Mouse (Mus musculus): ENCODE data around the gene Gopc. TPM values are rescaled to one million over a fixed set of nuclear protein-coding genes. Genes with fewer than 3 reads are reported as not detected.

Gene Gopc
- 7.4 and 8.1 TPM in 2 replicates for total RNA-seq (2014; rRNA removed; ENCODE audit: low replicate concordance)
- 9.2 and 10.1 TPM in 2 replicates for polyA plus RNA-seq (2015; fragmentation: Nextera tagmentation; extraction: Ambion mirVana)

DNA sequence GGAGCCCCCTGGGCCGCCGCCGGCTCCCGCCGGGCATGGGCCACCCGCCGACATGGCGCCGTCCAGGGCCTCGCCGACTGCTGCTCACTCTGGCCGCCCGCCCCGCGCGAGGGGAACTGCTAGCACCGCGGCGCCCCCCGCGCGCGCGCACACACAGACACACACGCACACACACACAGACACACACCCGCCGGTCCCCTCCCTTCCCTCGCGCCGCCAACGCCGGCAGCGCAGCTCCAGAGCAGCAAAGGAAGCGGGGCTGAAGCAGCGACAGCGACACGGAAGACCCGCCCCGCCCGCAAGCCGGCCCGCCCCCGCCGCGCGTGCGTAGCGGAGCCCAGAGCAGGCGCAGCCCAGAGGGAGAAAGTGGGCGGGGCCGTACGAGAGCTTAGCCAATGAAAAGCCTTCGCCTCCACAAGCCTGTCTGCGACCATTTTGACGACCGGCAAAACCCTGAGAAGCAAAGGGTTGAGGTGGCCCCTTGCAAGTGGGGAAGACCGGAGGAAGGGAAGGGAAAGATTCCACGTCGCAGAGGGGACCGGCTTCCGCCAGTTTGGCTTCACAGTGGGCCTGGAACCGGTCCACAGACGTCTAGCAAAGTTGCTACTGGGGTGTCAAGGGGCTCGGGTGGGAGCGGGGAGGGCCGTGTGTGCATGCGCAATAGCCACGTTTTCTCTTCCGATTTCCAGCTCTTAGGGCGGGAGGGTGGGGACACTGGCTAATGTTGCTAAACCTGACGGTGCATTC lies at the start of gene Gopc:
TSS of gene Gopc (minus strand) at position 280 of the 747 bp plus-strand sequence.
- ATAC-seq (ENCODE audit: insufficient read depth, low read depth) (peak; percentile 99), DNase-seq (ENCODE audit: low spot score) (peak; percentile 97)
- WGBS = under 1% methylated on average over 62 of the region's 71 CpGs
- H3K4me3 ChIP-seq (ENCODE audit: low read depth, low read length) = peak within 1 kb of the TSS; percentile 84
- H3K27me3 ChIP-seq (ENCODE audit: control insufficient read depth, insufficient read depth, low read length) = no peaks in the 10 kb centered on the region
- H3K4me2 ChIP-seq (ENCODE audit: low read depth, low read length) = peak within 1 kb of the TSS; percentile 94
- H3K4me1 ChIP-seq (ENCODE audit: control insufficient read depth, insufficient read depth) = peaks cover 15% of the 10 kb centered on the region
- no peak for TF ChIP-seq CTCF (IDR thresholded peaks at IDR 0.05; ENCODE audit: low read depth)
- H3K36me3 ChIP-seq (replicated peaks; ENCODE audit: control insufficient read depth, insufficient read depth, low read length) = no peaks in the 10 kb centered on the region
- H3K27ac ChIP-seq (ENCODE audit: low read depth) = peak within 1 kb of the TSS; percentile 96
- H3K9me3 ChIP-seq (replicated peaks; ENCODE audit: control insufficient read depth, low read length) = no peaks in the 10 kb centered on the region
- peak within 1 kb of the TSS; percentile 82 for H3K9ac ChIP-seq (replicated peaks; ENCODE audit: low read depth, low read length)

GRCm38 (mm10) chr10:52430953-52431352 lies 49.0 kb upstream of the Gopc start:
- H3K4me2 ChIP-seq (ENCODE audit: low read depth, low read length) = no peak overlapping the region
- no peak for ATAC-seq (ENCODE audit: insufficient read depth, low read depth)
- WGBS = 88% methylated on average over 1 of the region's 1 CpGs
- H3K36me3 ChIP-seq (replicated peaks; ENCODE audit: control insufficient read depth, insufficient read depth, low read length) = peaks cover 52% of the 10 kb centered on the region
- no peak overlapping the region for H3K27ac ChIP-seq (ENCODE audit: low read depth)
- H3K9me3 ChIP-seq (replicated peaks; ENCODE audit: control insufficient read depth, low read length) = no peaks in the 10 kb centered on the region
- H3K4me1 ChIP-seq (ENCODE audit: control insufficient read depth, insufficient read depth) = peaks cover 11% of the 10 kb centered on the region
- DNase-seq (ENCODE audit: low spot score) = no peak
- no peaks in the 10 kb centered on the region for H3K27me3 ChIP-seq (ENCODE audit: control insufficient read depth, insufficient read depth, low read length)
- H3K4me3 ChIP-seq (ENCODE audit: low read depth, low read length) = no peak overlapping the region
- TF ChIP-seq EP300 (IDR thresholded peaks at IDR 0.05; ENCODE audit: low read depth) (no peak), CTCF (IDR thresholded peaks at IDR 0.05; ENCODE audit: low read depth) (no peak)
- H3K9ac ChIP-seq (replicated peaks; ENCODE audit: low read depth, low read length) = no peak overlapping the region

DNA sequence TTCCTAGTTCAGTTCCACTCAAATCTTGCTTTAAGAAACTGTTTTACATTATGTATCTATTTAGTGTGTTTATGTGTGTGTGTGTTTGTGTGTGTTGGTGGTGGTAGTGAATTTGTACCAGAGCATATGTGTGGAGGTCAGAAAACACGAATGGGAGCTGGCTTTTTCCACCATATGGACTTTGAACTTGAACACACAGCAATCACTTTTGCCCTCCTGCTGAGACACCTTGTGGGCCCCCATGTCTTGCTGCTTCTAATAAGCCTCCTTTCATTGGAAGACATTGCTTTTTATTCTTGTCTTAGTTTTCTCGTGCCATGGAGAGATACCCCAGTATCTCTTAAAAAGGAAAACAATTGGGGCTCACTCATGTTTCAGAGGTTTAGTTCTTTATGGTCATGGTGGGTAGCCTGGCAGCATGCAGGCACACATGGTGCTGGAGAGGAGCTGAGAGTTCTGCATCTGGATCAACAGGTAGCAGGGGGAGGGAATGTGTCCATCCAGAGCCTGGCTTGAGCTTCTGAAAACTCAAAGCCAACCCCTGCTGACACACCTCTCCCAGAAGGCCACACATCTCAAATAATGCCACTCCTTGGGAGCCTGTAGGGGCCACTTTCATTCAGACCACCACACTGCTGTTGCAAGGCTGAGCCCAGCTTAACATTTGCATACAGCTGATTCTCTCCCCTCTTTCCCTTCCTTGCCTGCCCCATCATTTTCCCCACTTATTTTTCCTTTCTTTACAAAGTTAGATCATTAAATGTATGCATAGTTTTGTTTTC lies 45.9 kb upstream of the Gopc start:
- H3K4me2 ChIP-seq (ENCODE audit: low read depth, low read length) = no peak overlapping the region
- H3K9me3 ChIP-seq (replicated peaks; ENCODE audit: control insufficient read depth, low read length) = no peaks in the 10 kb centered on the region
- no peak overlapping the region for H3K4me3 ChIP-seq (ENCODE audit: low read depth, low read length)
- peaks cover 25% of the 10 kb centered on the region for H3K36me3 ChIP-seq (replicated peaks; ENCODE audit: control insufficient read depth, insufficient read depth, low read length)
- TF ChIP-seq CTCF (IDR thresholded peaks at IDR 0.05; ENCODE audit: low read depth) (no peak), EP300 (IDR thresholded peaks at IDR 0.05; ENCODE audit: low read depth) (no peak)
- WGBS = 66% methylated on average over 2 of the region's 2 CpGs
- DNase-seq (ENCODE audit: low spot score) = no peak
- H3K4me1 ChIP-seq (ENCODE audit: control insufficient read depth, insufficient read depth) = peaks cover 15% of the 10 kb centered on the region
- H3K27ac ChIP-seq (ENCODE audit: low read depth) = no peak overlapping the region
- no peak overlapping the region for H3K9ac ChIP-seq (replicated peaks; ENCODE audit: low read depth, low read length)
- ATAC-seq (ENCODE audit: insufficient read depth, low read depth) = no peak
- H3K27me3 ChIP-seq (ENCODE audit: control insufficient read depth, insufficient read depth, low read length) = no peaks in the 10 kb centered on the region

- H3K4me3 ChIP-seq (ENCODE audit: low read depth, low read length) = no peak overlapping the region
- DNase-seq (ENCODE audit: low spot score) = no peak
- 51% methylated on average over 7 of the region's 7 CpGs for WGBS
Observed at GRCm38 (mm10) chr10:52426314-52426980, 44.5 kb upstream of the Gopc start.

DNA sequence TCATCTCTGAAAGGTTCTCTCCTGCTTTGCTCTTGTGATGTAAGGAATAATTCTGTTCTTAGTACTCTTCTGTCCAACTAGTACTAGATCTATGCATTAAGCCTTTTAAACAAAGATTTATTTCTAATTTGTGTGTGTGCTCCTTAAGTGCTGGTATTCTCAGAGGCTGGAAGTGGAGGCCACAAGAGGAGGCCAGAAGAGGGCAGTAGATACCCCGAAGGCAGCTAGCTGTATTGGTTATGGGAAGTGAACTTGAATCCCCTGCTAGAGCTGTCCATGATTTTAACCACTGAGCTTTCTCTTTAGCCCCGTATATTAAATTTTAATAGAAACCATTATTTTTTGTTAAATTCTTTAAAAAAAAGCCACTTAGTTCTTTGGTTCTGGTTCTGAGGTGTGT lies 41.2 kb upstream of the Gopc start:
- DNase-seq (ENCODE audit: low spot score) = no peak
- WGBS = 79% methylated on average over 2 of the region's 2 CpGs
- H3K36me3 ChIP-seq (replicated peaks; ENCODE audit: control insufficient read depth, insufficient read depth, low read length) = no peaks in the 10 kb centered on the region
- no peaks in the 10 kb centered on the region for H3K9me3 ChIP-seq (replicated peaks; ENCODE audit: control insufficient read depth, low read length)
- H3K4me3 ChIP-seq (ENCODE audit: low read depth, low read length) = no peak overlapping the region
- no peaks in the 10 kb centered on the region for H3K27me3 ChIP-seq (ENCODE audit: control insufficient read depth, insufficient read depth, low read length)
- ATAC-seq (ENCODE audit: insufficient read depth, low read depth) = no peak
- no peak overlapping the region for H3K4me2 ChIP-seq (ENCODE audit: low read depth, low read length)
- H3K4me1 ChIP-seq (ENCODE audit: control insufficient read depth, insufficient read depth) = peaks cover 48% of the 10 kb centered on the region
- no peak for TF ChIP-seq EP300 (IDR thresholded peaks at IDR 0.05; ENCODE audit: low read depth)
- TF ChIP-seq CTCF (IDR thresholded peaks at IDR 0.05; ENCODE audit: low read depth) = peak; percentile 29; the same call in 1 of the 2 replicates
- no peak overlapping the region for H3K27ac ChIP-seq (ENCODE audit: low read depth)
- H3K9ac ChIP-seq (replicated peaks; ENCODE audit: low read depth, low read length) = no peak overlapping the region

More at GRCm38 (mm10) chr10:52426314-52426980, 44.5 kb upstream of the Gopc start:
- Histone ChIP-seq H3K36me3 (replicated peaks; ENCODE audit: control insufficient read depth, insufficient read depth, low read length) (peaks cover 18% of the 10 kb centered on the region), H3K27me3 (ENCODE audit: control insufficient read depth, insufficient read depth, low read length) (no peaks in the 10 kb centered on the region), H3K4me2 (ENCODE audit: low read depth, low read length) (no peak overlapping the region), H3K27ac (ENCODE audit: low read depth) (0 out of 2 replicates have a peak overlapping the region, but pooled peaks have one; percentile 4), H3K9ac (replicated peaks; ENCODE audit: low read depth, low read length) (no peak overlapping the region), H3K9me3 (replicated peaks; ENCODE audit: control insufficient read depth, low read length) (no peaks in the 10 kb centered on the region), H3K4me1 (ENCODE audit: control insufficient read depth, insufficient read depth) (peaks cover 26% of the 10 kb centered on the region)
- peak; percentile 44; the same call in 1 of the 2 replicates for ATAC-seq (ENCODE audit: insufficient read depth, low read depth)
- TF ChIP-seq EP300 (IDR thresholded peaks at IDR 0.05; ENCODE audit: low read depth) (no peak), CTCF (IDR thresholded peaks at IDR 0.05; ENCODE audit: low read depth) (no peak)

Data from heart, postnatal 0 days (tissue).